Mouse (Mus musculus) kidney, adult 11 months (tissue): ENCODE results near the gene Synj1.
A peak's percentile ranks its signal among the peaks of the same experiment; 100 is the strongest.

Source experiments
- DNase-seq: peaks from one replicate; pipeline ENCODE4 v3.0.0; 2022

The Synj1 gene

DNA sequence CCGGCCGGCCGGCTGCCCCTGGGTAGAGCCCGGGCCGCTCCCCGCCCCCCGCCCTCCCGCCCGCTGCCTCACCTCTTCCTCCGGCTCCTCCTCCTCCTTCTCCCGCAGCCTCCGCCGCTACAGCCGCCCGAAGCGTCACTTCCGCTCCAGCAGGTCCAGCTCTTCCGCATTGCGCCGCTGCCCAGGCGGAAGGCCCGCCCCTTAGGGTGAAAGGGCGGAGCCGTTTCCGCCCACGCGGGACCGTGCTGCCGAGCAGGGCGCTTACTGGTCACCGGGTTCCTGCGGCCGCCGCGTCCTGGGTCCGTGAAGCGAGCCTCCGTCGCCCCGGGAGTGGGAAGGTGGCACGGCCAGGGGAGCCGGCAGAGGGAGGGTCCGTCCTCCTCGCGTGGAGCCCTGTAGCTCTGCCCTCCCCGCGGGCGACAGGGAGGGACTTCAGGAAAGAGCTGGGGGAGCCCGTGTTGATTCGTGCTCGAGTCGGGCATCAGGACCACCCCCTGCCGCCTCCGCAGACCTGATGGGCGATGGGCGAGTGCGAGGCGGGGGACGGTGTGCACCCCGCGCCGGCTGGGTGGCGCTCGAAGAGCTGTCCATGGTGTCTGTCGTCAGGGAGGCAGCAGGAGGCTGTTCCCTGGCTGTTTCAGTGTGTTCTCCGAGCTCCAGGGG is at the start of gene Synj1:
Synj1 (minus strand) TSS at position 288 of the 663 bp plus-strand sequence.
- DNase-seq = peak; percentile 90

DNA sequence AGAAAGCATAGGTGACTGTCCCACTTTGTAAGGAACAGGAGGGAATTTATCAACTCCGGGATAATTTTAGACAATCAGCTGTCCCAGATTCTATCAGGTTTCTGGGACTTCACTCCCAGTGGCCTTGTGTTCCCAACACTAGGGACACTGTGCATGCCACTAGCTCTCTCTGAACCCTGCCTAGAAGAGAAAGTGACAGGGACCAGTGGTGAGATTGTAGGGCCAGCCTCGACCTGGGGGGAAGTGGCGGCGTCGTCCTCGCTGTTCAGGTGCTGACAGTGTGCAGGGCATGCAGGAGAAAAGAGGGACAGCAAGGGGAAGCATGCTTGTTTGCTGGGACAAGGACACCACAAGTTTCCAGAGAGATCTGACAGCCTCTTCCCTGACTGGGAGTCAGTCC is 46.6 kb upstream of the Synj1 start:
- no peak for DNase-seq

DNA sequence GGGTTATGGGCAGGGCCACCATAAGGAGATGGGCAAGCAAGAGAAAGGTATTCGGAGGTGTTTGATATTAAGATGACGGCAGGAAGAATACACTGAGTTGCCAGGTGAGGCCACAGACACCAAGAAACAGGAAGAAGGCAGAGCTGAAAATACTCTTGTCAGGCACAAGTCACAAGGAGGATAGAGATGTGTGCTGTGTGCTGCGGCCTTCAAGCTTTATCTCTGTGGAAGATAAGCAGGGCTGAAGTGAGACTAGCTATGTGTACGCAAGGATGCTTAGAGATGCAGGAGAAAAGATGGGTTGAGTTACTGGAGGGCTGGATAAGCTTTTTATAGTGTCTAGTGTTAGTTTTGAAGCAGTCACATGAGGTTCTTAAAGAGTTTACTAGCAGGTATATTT is 46.2 kb upstream of the Synj1 start:
- no peak for DNase-seq

DNA sequence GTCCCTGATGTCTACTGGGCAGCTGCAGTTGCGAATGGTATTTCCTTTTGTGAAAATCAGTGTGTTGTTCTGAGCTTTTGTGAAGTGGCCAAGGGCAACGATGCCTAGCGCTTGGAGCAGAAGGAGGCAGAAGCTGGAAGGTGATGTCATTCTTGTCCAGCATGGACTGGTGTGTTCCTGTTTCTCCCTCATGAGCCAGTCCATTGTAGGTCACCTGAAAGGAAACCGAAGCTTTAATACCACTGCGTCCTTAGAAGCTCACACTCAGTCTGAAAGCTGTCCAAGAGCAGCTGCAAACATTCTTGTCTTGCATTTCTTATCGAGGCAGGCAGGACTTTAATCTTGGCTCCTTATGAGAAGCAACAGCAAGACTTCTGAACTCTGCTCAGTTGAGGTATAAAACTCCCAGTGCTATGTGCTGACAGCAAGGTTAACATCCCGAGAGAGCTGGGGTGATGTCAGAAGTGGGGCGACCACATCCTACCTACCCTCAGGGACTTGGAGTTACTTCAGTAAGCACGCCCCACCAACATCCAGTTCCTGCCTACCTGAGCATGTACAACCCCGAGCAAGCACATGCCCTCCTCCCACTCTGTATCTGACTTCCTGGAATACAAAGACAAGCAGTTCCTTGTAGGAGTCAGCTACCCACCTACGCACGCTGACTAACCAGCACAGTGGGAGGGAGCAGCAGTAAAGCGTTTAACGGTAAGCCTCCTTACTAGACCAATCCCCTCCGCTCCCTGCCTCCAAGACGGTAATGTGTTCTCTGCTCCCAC is 45.1 kb upstream of the Synj1 start:
- peak; percentile 61 for DNase-seq

DNA sequence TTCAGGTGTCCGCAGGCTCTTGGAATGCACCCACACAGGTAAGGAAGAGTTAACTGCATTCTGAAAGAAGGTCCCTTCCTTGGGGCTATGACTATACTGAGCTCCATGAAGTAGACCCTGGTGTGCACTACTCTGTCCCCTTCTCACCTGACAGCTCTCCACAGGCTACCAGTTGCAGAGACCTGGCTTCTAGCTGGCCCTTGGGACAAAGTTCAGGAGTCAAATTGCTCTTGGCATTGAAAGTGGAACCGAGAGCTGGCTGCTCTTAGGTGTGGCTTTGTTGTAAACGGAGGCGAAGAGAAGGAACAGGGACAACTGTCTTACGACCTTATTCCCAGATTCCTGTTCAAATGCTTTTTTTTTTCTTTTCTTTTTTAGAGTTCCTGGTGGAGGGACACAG is 44.0 kb upstream of the Synj1 start:
- peak; percentile 42 for DNase-seq

DNA sequence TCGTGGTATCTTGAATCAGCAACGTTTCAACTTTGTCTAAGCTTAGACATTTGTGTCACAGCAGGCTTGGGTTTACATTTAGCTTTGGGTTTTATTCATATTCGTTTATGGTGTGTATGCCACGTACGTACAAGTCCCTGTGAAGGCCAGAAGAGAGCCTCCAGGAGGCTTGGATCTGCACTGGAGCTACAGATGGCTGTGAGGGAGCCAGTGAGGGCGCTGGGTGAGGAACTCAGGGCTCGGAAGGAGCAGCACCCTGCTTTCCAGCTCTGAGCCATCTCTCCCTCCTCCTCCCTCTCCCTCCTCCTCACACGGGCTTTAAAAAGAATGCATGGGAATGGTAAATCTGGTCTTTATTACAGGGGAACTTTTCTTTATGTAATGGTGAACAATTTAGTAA is 42.5 kb upstream of the Synj1 start:
- no peak for DNase-seq

DNA sequence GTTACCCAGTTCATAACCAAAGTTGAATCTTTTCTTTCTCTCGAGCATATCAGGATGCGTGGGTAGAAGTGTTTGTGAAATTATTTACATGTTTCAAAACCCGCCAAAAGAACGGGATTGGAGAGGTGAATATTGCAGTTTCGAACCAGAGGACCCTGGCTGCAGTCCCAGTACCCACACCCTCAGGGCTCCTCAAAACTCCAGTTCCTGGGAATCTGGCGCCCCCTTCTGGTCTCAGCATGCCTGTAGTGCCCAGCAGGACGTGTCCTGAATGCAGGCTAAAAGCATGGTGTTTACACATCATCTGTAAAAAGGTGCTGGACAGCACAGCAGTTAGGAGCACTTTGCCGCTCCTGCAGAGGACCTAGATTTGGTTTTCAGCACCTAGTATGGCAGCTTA is 34.4 kb upstream of the Synj1 start:
- peak; percentile 24 for DNase-seq

DNA sequence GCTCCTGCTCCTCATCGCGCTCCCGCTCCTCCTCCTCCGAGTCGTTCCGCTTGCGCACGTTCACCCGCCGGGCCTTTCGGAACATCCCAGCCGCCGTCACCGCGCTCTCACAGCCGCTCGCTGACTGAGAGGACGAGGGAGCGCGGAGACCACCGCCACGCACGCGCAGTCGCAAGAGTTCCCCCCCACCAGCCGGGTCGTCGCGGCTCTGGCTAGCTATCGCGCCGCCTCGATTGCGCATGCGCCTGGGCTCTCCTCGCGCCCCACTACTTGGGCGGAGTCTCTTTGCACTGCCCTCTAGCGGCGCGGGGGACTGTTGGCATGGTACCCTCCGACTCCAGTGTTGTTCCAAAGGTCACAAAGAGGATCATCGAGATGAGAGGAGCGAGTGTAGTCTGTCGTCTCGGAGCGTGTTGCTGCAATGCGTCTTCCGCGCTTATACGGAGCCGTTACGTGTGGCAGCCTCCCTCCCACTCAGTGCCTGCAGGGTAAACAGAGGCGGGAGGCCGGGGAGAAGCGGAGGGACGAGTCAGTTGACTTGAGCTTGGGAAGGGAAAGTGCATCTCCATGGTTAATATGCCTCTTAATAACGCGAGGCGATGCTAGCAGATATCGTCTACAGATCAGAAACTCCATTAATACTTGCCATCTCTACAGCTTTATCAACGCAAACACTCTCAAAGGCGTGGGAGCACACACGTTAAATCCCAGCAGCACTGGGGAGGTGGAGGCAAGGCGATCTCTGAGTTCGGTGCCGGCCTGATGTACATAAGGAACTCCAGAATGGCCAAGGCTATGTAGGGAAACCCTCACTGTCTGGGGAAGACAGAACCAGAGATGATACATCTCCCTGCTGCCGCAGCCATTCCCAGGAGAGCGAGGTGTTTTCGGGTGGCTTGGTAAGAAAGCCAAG is 33.4 kb upstream of the Synj1 start, which contains the start of gene Paxbp1:
Paxbp1 (minus strand) TSS at position 274 of the 913 bp plus-strand sequence.
- DNase-seq = peak; percentile 97

DNA sequence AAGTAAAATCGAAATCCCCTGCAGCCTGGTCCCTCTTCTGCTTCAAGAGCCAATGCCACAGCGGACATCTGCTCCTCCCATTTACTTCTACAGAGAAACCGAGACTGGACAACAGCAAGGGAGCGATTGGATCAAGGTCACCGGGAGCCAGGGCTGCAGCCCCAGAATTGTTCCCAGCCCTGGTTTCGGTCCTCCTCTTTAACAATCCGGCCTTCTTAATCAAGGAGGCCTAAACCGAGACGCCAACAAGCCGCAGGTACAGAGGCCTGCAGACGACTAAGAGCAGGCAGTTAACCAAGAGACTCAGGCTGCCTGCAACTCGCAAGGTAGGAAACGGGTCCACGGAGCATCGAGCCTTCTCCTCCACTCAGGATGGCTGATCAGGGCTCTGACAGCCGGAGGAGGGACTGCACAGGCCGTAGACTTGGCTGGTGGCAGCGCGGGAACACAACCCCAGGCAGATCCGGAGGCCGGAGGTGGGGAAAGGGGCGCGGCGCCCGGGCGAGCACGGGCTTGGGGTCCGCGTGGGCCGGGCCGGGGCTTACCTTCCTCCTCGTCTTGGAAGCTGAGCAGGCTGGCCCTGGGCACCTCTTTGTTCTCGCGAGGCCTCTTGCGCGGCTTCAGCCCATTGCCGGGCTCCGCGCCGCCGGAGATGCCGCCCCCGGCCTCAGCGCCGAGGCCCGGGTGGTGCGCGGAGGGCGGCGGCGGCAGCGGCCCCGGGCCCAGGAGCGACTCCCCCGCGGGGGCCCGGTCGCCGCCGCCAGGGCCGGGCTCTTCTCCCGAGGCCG is 32.5 kb upstream of the Synj1 start:
- peak; percentile 55 for DNase-seq

DNA sequence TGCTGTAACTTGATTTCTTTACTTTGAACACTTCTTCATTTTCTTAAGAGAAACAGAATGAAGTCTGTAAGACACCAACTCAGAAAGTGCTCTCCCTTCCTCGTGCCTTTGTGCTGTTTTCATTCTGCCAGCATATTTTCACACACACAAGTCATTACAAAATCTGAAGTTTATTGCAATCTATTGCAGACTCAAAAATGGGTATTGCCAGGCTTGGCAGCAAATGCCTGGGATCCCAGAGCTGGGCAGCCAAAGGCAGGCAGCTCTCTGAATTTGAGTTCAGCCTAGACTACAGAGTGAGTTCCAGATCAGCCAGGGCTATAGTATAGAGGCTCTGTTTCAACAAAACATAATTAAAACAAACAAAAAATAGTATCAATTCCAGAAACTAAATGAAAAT is 31.5 kb upstream of the Synj1 start:
- DNase-seq = no peak

DNA sequence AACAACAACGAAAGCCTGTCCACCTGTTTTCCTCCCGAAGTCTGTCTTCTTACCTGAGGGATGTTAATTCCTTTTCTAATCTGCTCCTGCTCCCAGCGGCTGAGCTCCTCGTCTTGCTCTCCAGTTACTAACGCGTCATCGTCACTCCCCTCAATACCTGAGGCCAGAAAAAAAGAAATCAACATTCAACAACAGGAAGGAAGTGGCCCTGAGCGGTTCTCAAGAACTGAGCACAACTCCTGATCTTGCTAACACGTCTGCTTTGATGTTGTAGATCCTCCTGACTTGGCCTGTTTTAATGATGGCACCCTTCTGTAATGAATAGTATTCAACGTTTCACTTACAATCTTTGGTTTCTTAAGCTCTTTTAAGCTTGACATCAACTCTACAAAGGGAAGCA is 24.8 kb upstream of the Synj1 start:
- DNase-seq = no peak

DNA sequence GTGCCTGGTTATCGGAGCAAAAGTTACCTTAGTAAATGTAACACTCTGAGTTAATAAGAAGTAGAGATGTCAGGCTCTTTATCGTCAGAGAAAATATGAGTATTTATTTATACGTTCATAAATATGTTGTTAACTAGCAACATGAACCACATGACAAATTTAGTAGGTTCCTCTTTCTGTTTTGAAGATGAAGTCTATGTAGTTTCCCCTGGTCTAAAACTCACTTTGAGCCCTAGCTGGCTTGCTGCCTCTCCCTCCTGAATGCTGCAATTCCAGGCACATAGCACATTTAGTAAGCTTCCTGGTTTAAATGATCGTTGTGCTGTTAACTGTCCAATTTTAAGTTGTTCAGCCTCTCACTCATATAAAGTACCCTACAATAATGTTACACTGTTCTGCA is 19.6 kb upstream of the Synj1 start:
- DNase-seq = no peak

DNA sequence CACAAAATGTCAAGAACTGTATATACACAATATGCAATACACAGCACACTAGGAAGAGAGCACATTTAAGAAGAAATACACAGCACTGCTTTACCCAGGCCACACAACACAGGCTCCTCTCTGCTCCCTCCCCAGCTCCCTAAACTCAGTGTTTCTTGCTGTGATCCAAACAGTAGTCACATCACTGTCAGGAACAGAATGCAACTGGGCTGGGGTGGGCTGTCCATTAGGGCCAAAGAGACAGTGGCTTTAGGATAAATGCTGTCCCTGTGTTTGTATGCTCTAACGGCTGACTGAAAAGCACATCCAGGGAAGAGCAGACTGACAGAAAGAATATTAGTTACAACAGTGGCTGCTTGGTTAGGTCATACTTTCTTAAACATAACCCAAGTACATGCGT is 18.8 kb upstream of the Synj1 start:
- no peak for DNase-seq

DNA sequence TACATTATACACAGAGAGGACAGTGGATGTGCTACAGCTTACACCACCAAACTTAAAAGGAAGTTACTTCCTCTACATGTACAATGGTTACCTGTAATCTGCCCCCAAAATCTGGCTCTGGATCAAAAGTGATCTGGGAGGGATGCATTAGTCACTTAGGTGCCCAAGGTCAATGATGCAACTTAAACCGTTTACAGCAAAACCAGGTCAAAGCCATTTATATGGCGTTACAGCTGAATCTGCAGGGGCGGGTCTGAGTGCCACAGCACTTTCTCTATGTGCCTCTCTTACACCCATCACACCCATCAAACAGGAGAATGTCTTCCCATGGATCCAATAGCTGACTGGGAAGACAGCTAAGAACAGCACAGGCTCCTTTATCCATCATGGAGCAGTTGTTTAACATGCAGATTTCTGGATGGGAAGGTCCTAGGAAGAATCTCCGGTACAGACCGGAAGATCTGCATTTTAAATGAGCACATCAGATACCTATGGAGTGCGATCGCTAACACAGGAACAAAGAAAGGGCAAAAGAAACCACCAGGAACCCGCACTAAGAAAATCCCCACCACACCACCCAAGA is 18.1 kb upstream of the Synj1 start:
- no peak for DNase-seq

DNA sequence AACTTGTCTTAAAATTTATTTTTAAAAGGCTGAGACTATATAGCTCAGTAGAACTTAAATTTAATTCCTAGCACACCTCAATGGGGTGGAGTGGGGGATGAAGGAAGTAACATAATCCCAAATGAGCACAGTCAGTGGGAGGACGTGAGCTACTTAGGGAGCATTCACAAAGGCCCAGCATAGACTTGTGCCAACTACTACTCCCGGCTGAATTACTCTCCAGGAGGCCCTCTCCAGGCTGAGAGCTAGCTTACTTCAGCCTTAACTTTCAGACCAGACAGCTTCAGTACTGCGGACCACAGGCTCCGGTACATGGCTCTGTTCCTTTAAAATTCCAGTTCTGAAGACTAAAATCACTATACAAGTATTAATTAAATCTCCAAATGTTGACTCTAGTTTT is 15.2 kb upstream of the Synj1 start:
- no peak for DNase-seq

DNA sequence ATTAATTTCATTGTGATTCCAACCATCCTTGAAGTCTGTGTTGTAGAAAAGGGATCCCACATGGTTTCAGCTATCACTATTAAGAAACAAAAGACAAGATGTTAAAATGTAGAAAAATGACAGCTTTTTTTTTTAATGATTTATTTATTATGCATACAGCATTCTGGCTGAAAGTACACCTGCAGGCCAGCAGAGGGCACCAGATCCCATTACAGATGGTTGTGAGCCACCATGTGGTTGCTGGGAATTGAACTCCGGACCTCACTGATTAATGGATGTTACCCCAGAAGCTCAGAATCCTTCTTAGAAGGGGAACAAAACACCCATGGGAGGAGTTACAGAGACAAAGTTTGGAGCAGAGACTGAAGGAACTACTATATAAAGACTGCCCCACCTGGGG is 12.3 kb upstream of the Synj1 start:
- no peak for DNase-seq

DNA sequence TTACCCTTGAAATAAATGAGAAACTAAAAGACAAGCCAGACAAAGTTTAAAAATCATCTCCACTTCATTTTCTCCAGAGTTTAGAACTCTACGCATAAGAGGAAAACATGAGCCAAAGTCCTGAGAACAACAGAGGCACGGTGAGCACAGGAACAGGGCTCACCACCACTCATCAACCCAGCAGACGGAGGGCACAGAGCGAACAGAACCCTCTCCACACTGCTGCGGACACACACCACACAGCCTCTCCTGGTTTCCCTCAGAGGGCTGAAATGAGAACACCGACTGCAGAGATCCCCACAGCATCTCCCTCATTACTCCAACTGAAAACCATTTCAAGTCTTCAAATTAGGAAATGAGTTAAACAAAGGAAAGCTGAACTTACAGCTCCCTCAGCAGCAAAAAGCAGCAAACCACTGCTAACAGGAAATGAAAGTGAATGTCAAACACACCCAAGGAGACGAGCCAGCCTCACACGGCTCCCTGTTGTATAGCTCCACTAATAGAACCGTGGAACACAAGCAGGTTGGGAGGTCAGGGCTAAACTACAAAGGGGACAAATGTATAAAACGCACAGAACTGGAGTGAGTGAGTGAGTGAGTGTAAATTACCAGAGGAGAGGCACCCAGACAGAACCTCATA is 9.9 kb upstream of the Synj1 start:
- no peak for DNase-seq

DNA sequence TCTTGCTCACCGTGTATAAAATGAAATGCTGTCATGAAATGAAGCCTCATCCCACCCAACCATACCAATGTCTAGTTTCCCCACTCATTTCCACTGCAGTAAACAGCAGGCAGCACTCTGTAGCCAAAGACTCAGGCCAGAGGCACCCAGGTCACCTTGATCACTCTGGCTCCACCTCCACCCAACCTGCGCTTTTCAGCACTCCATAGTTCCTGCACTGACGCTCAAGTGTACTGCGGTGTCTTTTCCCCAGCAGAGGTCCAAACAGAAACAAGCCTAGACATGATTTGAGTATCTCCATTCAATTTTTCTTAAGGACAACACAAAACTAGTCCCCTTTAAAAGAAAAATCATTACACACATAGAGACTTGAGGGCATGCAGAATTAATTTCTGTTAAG is 8.4 kb upstream of the Synj1 start:
- DNase-seq = no peak

DNA sequence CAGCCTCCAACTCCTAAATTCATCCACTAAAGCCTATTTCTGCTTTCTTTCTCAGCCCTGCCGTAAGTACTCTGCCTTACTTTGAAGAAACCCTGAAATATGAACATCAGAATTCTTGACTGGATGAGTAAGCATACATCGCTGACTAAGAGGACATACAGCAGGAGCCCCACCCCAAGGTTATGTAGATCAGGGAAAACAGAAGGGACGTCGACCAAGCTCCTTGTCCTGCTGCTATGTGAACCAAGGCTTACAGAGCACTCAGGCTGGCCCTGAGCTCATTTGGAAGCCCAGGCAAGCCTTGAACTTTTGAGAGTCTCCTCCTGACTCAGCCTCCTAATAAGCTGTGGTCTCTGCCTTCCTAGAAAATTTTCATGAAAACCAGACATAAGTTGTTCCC is 4.7 kb upstream of the Synj1 start:
- no peak for DNase-seq

DNA sequence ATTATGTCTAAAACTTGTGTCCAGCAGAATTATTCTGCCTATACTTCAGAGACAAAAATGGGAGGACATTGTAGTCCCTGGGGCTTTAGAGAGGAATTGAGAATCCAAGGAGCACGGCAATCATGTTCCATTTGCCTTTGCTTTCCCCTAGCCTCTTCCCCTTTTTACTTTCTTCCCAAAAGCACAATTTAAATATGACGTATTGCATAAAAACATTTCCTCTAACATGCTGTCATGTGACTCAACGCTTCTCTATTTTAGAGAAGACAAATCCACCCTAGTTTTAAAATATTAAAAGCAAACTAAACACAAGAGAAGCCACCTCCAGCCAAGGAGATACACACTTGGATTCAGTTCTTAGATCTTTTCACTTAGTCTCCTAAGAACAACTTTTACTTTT is 739 bp upstream of the Synj1 start:
- DNase-seq = no peak

DNA sequence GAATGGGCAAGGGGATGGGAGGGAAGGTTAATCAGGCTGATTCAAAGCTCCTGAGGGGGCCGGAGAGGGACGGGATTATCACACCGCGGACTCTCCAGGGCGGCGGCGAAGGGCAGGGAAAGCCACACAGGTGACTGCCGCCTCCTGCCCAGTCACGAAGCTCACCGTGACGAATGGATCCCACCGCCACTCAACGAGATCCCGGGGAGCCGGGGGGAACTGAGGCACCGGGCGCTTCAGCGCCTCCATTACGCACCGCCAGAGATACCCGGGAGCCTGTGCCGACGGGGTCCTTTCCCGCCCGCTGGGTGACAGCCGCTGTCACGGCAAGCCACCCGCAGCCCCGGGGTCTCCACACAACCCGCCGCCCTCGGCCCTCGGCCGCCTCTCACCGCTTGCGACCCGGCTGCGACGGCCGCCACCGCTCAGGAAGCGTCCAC is 507 bp downstream of the Synj1 start:
- no peak for DNase-seq
